Mouse (Mus musculus) kidney, adult 2 months (tissue): ENCODE data around the gene Rab30.

Source experiments
- CTCF ChIP-seq: fragments of 200-500 bp; conservative IDR thresholded peaks from 2 replicates; pipeline ENCODE4 v1.5.1; 2011; ENCODE audit warnings: low read depth, mild to moderate bottlenecking, control low read depth, low read length, moderate library complexity, mixed read lengths; ENCODE audit not compliant: insufficient read depth, insufficient read length
- POLR2A ChIP-seq: fragments of 200-500 bp; IDR thresholded peaks from one replicate; pipeline ENCODE4 v1.6.1; 2011; ENCODE audit warnings: low read depth, low read length, control low read depth

- TF ChIP-seq POLR2A (no peak), CTCF (no peak)
Measured at GRCm38 (mm10) chr7:92834391-92834790, 93.0 kb downstream of the Rab30 start.
